Mouse (Mus musculus): Measurements from ENCODE around the gene Ttbk2.

Ttbk2 gene

DNA sequence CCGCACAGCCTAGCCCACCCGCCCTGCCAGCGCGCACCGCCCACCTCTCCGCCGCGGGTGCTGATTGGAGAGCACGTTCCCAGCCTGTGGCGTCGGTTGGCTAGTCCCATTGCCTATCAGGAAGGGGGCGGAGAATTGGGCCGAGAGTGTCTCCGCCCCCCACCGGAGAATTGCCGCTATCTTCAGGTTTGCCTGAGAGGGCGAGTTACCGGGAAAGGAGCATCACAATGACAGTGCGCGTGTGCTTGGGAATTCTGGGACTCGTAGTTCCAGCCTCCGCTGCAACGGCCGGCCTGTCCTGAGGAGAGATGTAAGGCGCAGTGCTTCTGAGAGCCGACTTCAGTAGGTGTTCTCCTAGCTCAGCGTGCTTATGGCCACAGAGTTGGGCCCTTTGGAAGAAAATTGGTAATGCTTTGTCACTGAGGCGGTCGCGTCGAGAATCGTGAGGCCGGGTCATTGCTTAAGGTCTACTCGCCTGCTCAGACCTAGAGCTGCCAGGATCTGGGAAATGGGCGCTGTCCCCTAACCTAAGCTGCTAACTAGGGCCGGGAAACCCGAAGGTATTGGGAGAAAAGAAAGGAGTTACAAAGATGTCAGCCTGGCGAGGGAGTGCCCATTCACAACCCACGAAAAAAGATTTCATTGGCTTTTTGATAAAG is at the start of gene Ttbk2:
Gene Ttbk2 (minus strand): TSS at position 181 of the 659 bp plus-strand sequence.
- peak; percentile 93 for DNase-seq (ENCODE audit: low spot score)

GRCm38 (mm10) chr2:120896361-120896760 is 46.0 kb upstream of the Ttbk2 start:
- DNase-seq (ENCODE audit: low spot score) = no peak

DNA sequence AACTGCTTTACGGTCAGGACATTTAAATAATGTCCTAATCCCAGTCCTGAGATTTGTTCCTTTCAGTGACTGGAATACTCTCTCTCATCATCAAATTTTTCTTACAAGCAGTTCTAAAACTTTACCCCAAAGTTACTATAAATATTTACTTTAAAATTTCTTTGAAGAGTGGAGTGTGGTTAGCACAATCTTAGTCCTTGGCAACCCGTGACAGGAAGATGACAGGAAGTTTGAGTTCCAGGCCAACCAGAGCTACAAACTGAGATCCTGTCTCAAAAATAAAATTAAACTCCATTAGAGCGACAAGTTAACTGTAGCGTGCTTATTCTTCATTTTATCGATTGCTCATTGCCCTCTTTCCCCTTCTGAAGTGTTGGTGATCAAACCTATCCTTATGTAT is 37.2 kb upstream of the Ttbk2 start:
- no peak for DNase-seq (ENCODE audit: low spot score)

GRCm38 (mm10) chr2:120873192-120873591 is 22.8 kb upstream of the Ttbk2 start:
- DNase-seq (ENCODE audit: low spot score) = no peak

DNA sequence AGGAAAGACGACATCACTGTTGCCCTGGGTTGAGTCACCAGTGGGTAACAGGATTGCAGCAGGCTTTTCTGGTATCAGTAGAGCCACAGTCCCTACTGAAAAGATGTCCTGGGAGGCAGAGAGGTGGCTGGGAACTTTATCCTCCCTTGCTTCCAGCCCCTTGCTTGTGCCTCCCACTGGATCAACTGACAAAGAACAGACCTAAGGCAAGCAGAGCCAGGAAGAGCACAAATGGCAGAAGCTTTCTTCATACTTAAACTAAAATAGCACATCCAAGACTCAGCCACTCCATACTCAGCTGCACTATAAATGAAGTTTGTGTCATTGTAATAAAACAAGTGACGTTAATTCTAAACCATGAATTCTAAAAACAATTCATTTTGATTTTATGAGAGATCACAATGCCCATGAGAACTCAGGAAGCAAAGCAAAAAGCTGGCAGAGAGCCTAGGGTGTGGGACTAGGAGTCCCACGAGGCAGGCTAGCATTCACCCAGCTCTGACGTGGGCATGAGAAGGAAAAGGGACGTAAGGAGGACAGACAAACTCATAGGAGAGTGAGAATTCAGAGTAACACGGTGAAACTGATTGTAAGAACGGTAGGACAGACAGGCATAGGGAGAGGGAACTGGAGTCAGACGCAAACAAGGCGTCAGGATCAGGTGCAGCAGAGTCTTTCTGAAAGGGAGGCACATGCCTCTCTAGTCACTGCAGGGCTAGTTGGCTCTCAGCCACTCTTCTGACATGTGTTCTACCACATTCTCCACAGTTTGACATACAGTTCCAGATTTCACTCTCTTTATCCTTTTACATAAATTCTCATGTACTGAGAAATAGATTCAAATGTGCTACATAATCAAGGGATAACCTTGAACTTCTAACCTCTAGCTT is 21.3 kb upstream of the Ttbk2 start:
- no peak for DNase-seq (ENCODE audit: low spot score)

GRCm38 (mm10) chr2:120867336-120867735 is 16.9 kb upstream of the Ttbk2 start:
- DNase-seq (ENCODE audit: low spot score) = no peak

DNA sequence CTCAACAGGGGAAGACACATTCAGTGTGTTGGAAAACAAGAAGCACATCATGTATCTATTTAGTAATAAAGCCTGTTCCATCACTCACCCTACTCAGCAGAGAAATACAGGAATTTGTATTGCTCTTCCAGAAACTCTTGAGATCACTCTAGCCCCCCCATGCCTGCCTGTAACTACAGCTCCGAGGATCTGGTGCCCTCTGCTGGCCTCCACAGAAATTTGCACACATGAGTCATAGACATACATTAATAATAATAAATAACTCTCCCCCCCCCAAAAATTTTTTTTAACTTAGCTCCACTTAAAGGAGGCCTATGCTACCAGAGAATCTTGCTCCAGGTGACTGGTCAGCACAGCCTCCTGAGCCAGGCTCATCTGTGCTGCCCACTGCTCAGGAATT is 16.2 kb upstream of the Ttbk2 start:
- no peak for DNase-seq (ENCODE audit: low spot score)

- no peak for DNase-seq (ENCODE audit: low spot score)
Observed at GRCm38 (mm10) chr2:120863389-120863788, 13.0 kb upstream of the Ttbk2 start.

GRCm38 (mm10) chr2:120860699-120861098 is 10.3 kb upstream of the Ttbk2 start:
- DNase-seq (ENCODE audit: low spot score) = no peak

DNA sequence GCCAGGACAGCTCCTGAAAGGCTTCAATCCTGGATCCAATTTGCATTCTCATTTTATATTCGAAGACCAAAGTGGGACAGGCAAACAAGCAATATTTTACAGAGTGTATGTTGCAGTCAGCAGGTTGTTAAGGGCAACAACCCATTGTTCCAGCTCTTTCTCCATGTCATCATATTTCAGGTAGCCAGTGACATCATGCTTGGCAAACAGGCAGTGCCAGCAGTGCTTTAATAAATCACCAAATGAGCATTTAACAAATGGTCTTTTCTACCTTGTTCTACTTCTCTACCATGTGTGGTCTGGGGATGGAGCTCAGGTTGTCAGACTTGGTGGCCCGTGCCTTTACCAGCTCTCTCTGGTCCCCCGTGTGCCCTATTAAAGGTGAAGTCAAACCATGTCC is 7.7 kb upstream of the Ttbk2 start:
- no peak for DNase-seq (ENCODE audit: low spot score)

GRCm38 (mm10) chr2:120853151-120853550 is 2.7 kb upstream of the Ttbk2 start:
- no peak for DNase-seq (ENCODE audit: low spot score)

DNA sequence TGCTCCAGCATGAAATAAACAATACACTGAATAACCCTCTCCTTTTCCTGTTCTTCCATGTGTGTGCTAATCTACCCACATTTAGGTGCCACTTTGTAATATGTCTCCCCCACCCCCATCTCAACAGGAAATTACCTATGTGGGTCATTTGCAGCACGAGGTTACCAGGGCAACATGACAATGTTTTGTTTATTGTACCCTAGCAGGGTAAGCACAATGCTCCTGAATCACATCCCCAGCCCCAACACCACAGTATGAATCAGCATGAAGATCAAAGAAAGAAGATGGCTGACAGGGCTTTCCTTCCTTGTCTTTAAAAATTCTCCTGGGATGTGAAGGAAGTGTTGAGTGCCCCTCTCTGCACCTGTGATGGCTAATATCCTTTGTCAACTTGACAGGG is 2.2 kb upstream of the Ttbk2 start:
- no peak for DNase-seq (ENCODE audit: low spot score)

- DNase-seq (ENCODE audit: low spot score) = peak; percentile 17
Observed at GRCm38 (mm10) chr2:120849449-120850423, 668 bp downstream of the Ttbk2 start, which contains the start of gene Cdan1. Gene Cdan1 (minus strand): TSS chr2:120850128.

DNA sequence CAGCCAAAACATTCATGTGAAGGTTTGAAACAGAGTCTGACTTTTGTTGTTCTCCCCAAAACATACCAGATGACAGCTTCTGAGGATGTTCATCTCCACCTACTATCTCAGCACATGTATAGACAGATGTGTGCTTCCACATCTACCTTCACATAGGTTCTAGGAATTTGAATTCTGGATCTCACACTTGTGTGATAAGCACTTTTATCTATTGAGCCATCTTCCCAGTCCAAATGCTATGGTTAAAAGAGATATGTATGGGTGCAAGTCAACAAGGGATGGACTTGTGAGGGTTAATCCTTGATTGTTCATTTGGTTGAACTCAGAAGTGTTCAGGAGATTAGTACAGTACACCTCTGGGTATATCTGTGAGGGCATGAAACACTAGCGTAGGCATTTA is 5.1 kb downstream of the Ttbk2 start:
- DNase-seq (ENCODE audit: low spot score) = no peak

GRCm38 (mm10) chr2:120843990-120844389 is 6.4 kb downstream of the Ttbk2 start:
- DNase-seq (ENCODE audit: low spot score) = no peak

GRCm38 (mm10) chr2:120841211-120841610 is 9.2 kb downstream of the Ttbk2 start:
- no peak for DNase-seq (ENCODE audit: low spot score)

GRCm38 (mm10) chr2:120835167-120835566 is 15.2 kb downstream of the Ttbk2 start:
- DNase-seq (ENCODE audit: low spot score) = no peak

- DNase-seq (ENCODE audit: low spot score) = no peak
Observed at GRCm38 (mm10) chr2:120826936-120827638, 23.3 kb downstream of the Ttbk2 start.

DNA sequence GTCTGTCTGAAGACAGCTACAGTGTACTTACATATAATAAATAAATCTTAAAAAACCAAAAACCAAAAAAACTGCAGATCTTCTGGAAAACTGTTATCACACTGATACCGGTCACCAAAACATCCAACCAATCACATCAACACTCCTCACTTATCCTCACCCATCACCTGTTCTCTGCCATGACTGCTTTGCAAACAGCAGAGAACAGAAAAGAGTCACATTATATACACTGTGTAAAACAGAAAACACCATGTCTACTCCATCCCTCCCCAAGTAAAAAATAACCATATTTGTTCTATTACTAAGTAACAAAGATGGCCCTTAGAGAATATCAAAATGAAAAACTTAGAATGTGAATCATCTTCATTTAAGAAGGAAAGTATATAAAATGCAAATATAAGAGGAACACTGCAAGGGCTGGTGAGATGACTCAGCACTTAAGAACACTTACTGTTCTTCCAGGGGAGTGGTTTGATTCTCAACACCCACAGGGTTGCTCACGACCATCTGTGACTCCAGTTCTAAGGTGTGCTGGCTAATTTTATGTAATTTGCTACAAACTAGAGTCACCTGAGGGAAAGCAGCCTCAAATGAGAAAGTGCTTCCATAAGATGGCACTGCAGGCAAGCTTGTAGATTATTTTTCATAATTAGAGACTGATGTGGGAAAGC is 80.0 kb downstream of the Ttbk2 start:
- DNase-seq (ENCODE audit: low spot score) = no peak

DNA sequence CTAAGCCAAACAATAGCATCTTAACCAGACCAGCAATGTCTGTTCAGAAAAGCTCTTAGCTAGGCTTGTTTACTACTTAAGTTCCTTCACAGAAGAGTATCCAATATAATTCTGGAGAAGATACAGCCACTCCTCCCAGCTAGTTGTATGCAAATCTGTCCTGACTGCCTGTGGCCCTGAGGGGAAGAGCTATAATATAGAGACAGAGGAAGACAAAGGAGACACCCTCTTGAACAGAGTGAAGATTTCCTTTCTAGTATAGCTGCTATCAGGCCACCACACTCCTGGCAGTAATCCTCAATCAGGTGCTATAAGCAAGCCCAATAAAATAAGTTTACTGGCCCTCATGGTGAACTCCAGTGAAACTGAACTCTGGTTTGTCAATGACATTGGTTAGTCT is 88.5 kb downstream of the Ttbk2 start:
- DNase-seq (ENCODE audit: low spot score) = no peak

GRCm38 (mm10) chr2:120748041-120748440 is 102.4 kb downstream of the Ttbk2 start:
- no peak for DNase-seq (ENCODE audit: low spot score)
